Mouse (Mus musculus): ENCODE data around the gene Pms2. TPM values are rescaled to one million over a fixed set of nuclear protein-coding genes. Genes with fewer than 3 reads are reported as not detected.

Pms2 gene
- 34.5 and 35.8 TPM in 2 replicates for polyA plus RNA-seq (2016; fragmentation: Nextera tagmentation; extraction: Ambion mirVana)

GRCm38 (mm10) chr5:143909417-143910400 lies at the start of gene Pms2, which contains the start of gene Aimp2:
TSS of gene Pms2 (plus strand) at chr5:143909964.
TSS of gene Aimp2 (minus strand) at chr5:143909847.
- WGBS: under 1% methylated on average over 70 of the region's 70 CpGs
- peak within 1 kb of the TSS; percentile 68 for H3K9ac ChIP-seq (replicated peaks)

GRCm38 (mm10) chr5:143871547-143872169 lies 38.1 kb upstream of the Pms2 start:
- 89% methylated on average over 11 of the region's 11 CpGs for WGBS
- no peak for ATAC-seq (ENCODE audit: low FRiP score, low read depth)
- Histone ChIP-seq H3K27ac (replicated peaks) (no peak overlapping the region), H3K4me3 (no peak overlapping the region), H3K27me3 (no peaks in the 10 kb centered on the region), H3K9me3 (no peaks in the 10 kb centered on the region), H3K4me1 (no peaks in the 10 kb centered on the region), H3K9ac (replicated peaks) (no peak overlapping the region), H3K4me2 (replicated peaks) (no peak overlapping the region), H3K36me3 (peaks cover 43% of the 10 kb centered on the region)

More at GRCm38 (mm10) chr5:143909417-143910400, at the start of gene Pms2, which contains the start of gene Aimp2:
- H3K4me2 ChIP-seq (replicated peaks): peak within 1 kb of the TSS; percentile 80
- H3K4me3 ChIP-seq: peak within 1 kb of the TSS; percentile 77
- peaks cover 25% of the 10 kb centered on the region for H3K36me3 ChIP-seq
- no peaks in the 10 kb centered on the region for H3K9me3 ChIP-seq
- peak within 1 kb of the TSS; percentile 79 for H3K27ac ChIP-seq (replicated peaks)
- no peaks in the 10 kb centered on the region for H3K27me3 ChIP-seq
- peaks cover 19% of the 10 kb centered on the region for H3K4me1 ChIP-seq
- ATAC-seq (ENCODE audit: low FRiP score, low read depth): peak; percentile 100

GRCm38 (mm10) chr5:143874571-143874970 lies 35.2 kb upstream of the Pms2 start:
- Histone ChIP-seq H3K27me3 (no peaks in the 10 kb centered on the region), H3K4me2 (replicated peaks) (no peak overlapping the region), H3K9me3 (no peaks in the 10 kb centered on the region), H3K4me3 (no peak overlapping the region), H3K4me1 (no peaks in the 10 kb centered on the region), H3K9ac (replicated peaks) (no peak overlapping the region), H3K36me3 (peaks cover 70% of the 10 kb centered on the region), H3K27ac (replicated peaks) (no peak overlapping the region)
- WGBS: 84% methylated on average over 4 of the region's 4 CpGs
- ATAC-seq (ENCODE audit: low FRiP score, low read depth): no peak

DNA sequence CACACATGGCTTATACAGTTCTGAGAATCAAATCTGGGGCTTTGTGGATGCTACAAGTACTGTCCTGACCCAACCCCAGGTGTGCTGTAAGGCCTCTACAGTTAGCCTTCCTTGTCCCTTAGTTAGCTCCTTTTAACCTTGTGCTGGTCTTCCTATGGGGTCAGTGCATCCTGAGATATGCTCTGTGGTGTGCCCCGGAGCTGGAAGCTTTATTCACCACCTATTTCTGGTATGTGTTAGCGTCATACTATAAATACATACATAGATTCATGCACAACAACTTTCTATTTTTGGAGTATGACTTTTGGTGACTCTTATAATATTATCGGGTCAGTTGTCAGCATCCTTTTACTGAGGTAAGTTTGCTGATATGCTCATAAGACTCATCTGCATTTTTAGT lies 24.5 kb upstream of the Pms2 start:
- H3K4me1 ChIP-seq: no peaks in the 10 kb centered on the region
- no peak overlapping the region for H3K4me2 ChIP-seq (replicated peaks)
- no peaks in the 10 kb centered on the region for H3K27me3 ChIP-seq
- no peak overlapping the region for H3K27ac ChIP-seq (replicated peaks)
- no peak overlapping the region for H3K4me3 ChIP-seq
- H3K9me3 ChIP-seq: no peaks in the 10 kb centered on the region
- no peak for ATAC-seq (ENCODE audit: low FRiP score, low read depth)
- H3K9ac ChIP-seq (replicated peaks): no peak overlapping the region
- WGBS: 97% methylated on average over 3 of the region's 3 CpGs
- H3K36me3 ChIP-seq: peaks cover 93% of the 10 kb centered on the region

GRCm38 (mm10) chr5:143890741-143891140 lies 19.0 kb upstream of the Pms2 start:
- peaks cover 75% of the 10 kb centered on the region for H3K36me3 ChIP-seq
- no peaks in the 10 kb centered on the region for H3K9me3 ChIP-seq
- no peak overlapping the region for H3K27ac ChIP-seq (replicated peaks)
- no peak overlapping the region for H3K4me2 ChIP-seq (replicated peaks)
- no peak overlapping the region for H3K9ac ChIP-seq (replicated peaks)
- H3K4me3 ChIP-seq: no peak overlapping the region
- H3K27me3 ChIP-seq: no peaks in the 10 kb centered on the region
- WGBS: 88% methylated on average over 6 of the region's 6 CpGs
- H3K4me1 ChIP-seq: no peaks in the 10 kb centered on the region
- ATAC-seq (ENCODE audit: low FRiP score, low read depth): no peak

- no peak overlapping the region for H3K4me2 ChIP-seq (replicated peaks)
- no peaks in the 10 kb centered on the region for H3K9me3 ChIP-seq
- H3K27me3 ChIP-seq: no peaks in the 10 kb centered on the region
- peaks cover 70% of the 10 kb centered on the region for H3K36me3 ChIP-seq
- no peak for ATAC-seq (ENCODE audit: low FRiP score, low read depth)
- WGBS: 72% methylated on average over 9 of the region's 9 CpGs
- H3K27ac ChIP-seq (replicated peaks): no peak overlapping the region
- no peaks in the 10 kb centered on the region for H3K4me1 ChIP-seq
- H3K9ac ChIP-seq (replicated peaks): no peak overlapping the region
- H3K4me3 ChIP-seq: no peak overlapping the region
Measured at GRCm38 (mm10) chr5:143892255-143892886, 17.4 kb upstream of the Pms2 start.

DNA sequence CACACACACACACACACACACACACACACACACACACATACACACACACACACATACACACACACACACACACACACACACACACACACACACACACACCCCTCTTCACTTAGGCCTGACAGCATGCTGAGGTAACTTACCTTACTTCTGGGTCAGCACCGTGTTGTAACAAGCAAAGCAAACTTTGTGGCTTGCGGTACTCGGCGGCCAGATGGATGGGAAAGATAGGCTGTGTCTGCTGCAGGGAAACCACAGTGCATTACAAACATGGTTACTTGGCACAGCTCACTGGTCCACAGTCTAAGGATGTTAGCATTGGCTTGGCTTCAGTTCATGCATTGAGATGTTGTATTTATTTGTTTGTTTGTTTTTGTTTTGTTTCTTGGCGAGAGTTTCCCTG lies 16.4 kb upstream of the Pms2 start:
- no peak overlapping the region for H3K27ac ChIP-seq (replicated peaks)
- H3K27me3 ChIP-seq: no peaks in the 10 kb centered on the region
- no peaks in the 10 kb centered on the region for H3K4me1 ChIP-seq
- ATAC-seq (ENCODE audit: low FRiP score, low read depth): no peak
- H3K36me3 ChIP-seq: peaks cover 69% of the 10 kb centered on the region
- H3K4me3 ChIP-seq: no peak overlapping the region
- H3K4me2 ChIP-seq (replicated peaks): no peak overlapping the region
- H3K9me3 ChIP-seq: no peaks in the 10 kb centered on the region
- H3K9ac ChIP-seq (replicated peaks): no peak overlapping the region
- WGBS: 90% methylated on average over 5 of the region's 5 CpGs

DNA sequence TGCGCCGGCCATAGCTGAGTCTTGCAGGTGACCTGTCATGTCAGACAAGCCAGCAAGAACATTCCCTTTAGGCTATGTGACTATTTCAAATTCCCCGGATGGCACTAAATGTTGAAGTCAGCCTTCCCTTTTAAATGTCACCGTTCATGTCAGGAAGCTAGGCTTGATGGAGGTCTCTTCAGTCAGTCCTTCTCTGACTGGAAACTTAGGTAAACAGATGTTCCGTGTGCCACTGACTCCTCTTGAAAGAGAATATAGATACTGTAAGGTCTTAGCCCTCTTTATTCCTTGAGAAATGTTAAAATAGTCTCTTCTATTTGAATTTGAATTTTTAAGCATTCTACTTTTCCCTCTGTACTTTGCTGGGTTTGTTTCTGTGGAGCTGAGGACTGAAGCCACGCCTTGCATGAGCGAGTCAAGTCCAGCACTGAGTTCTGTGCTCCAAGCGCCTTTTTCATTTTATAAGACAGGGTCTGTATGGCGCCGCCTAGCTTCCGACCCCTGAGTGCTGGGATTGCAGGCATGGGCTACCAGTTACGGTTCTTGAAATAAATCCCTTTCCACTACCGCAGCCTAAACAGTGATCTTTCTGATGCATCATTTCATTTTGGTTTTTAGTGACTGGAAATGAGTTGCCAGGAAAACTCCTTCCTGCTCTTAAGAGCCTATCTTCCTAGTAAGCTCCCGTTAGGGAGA lies 12.0 kb upstream of the Pms2 start, which contains the start of gene Ankrd61:
Gene Ankrd61, minus strand, starts transcription at position 51 of the 696 bp plus-strand sequence.
- 86% methylated on average over 14 of the region's 14 CpGs for WGBS
- ATAC-seq (ENCODE audit: low FRiP score, low read depth): no peak
- H3K36me3 ChIP-seq: peaks cover 70% of the 10 kb centered on the region

DNA sequence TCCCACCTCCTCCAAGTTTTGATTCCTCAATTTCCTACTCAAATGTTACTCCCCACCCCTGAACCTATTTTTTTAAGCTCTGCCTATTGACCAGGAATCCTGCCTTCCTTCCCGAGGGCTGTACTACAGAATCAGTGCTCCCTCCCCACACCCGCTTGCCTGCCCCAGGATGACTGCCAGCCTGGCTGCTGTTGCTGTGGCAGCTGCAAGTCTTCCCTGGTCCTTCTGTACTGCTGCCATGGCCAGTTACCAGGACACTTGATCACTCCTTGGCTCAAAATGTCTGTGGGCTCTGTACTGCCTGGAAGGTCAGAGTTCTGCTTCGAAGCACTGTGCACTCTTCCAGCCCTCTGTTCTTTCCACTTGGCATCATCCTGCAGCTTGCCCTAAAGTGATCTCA lies 7.7 kb upstream of the Pms2 start:
- H3K9ac ChIP-seq (replicated peaks): no peak overlapping the region
- H3K4me3 ChIP-seq: no peak overlapping the region
- H3K36me3 ChIP-seq: peaks cover 90% of the 10 kb centered on the region
- H3K4me1 ChIP-seq: no peaks in the 10 kb centered on the region
- H3K4me2 ChIP-seq (replicated peaks): no peak overlapping the region
- H3K9me3 ChIP-seq: no peaks in the 10 kb centered on the region
- 90% methylated on average over 3 of the region's 3 CpGs for WGBS
- H3K27me3 ChIP-seq: no peaks in the 10 kb centered on the region
- ATAC-seq (ENCODE audit: low FRiP score, low read depth): no peak
- no peak overlapping the region for H3K27ac ChIP-seq (replicated peaks)

More for the DNA sequence above, 12.0 kb upstream of the Pms2 start, which contains the start of gene Ankrd61:
- Histone ChIP-seq H3K27ac (replicated peaks) (no peak within 1 kb of the TSS), H3K4me1 (no peaks in the 10 kb centered on the region), H3K27me3 (no peaks in the 10 kb centered on the region), H3K9ac (replicated peaks) (no peak within 1 kb of the TSS), H3K9me3 (no peaks in the 10 kb centered on the region), H3K4me2 (replicated peaks) (no peak within 1 kb of the TSS), H3K4me3 (no peak within 1 kb of the TSS)

DNA sequence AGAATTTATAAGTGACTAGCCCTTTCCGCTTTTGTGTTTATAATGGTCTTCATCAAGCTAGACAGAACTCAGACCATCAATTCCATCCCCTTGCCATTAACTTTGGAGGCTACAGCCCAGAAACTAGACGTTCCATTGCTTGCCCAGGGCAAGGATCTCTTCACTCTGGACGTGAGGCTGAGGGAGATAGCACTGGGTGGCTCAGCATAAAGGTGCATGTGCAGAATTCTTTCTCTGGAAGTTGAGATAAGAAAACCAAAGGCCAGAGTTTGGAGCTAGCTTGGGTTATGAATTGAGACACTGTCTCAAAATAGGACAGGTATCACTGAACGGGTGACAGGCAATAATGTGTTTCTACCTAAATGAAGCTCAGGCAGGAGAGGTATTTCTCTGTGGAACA lies 6.0 kb upstream of the Pms2 start:
- Histone ChIP-seq H3K9ac (replicated peaks) (no peak overlapping the region), H3K4me2 (replicated peaks) (no peak overlapping the region), H3K9me3 (no peaks in the 10 kb centered on the region), H3K36me3 (peaks cover 75% of the 10 kb centered on the region), H3K27me3 (no peaks in the 10 kb centered on the region), H3K4me1 (peaks cover 10% of the 10 kb centered on the region), H3K27ac (replicated peaks) (no peak overlapping the region), H3K4me3 (no peak overlapping the region)
- WGBS: 93% methylated on average over 4 of the region's 4 CpGs
- ATAC-seq (ENCODE audit: low FRiP score, low read depth): no peak

- no peaks in the 10 kb centered on the region for H3K27me3 ChIP-seq
- no peak overlapping the region for H3K27ac ChIP-seq (replicated peaks)
- 91% methylated on average over 8 of the region's 8 CpGs for WGBS
- H3K9ac ChIP-seq (replicated peaks): no peak overlapping the region
- no peak overlapping the region for H3K4me3 ChIP-seq
- H3K4me1 ChIP-seq: peaks cover 19% of the 10 kb centered on the region
- H3K9me3 ChIP-seq: no peaks in the 10 kb centered on the region
- peaks cover 49% of the 10 kb centered on the region for H3K36me3 ChIP-seq
- no peak for ATAC-seq (ENCODE audit: low FRiP score, low read depth)
- H3K4me2 ChIP-seq (replicated peaks): no peak overlapping the region
Measured at GRCm38 (mm10) chr5:143906429-143906828, 3.3 kb upstream of the Pms2 start.

Data from midbrain, embryonic 12.5 days (tissue).